In genomic region chr10:19044765-19045516, GRCm38 (mm10) we compare ENCODE assay signal across 22 mouse cellular contexts. TPM values are rescaled to one million over a fixed set of nuclear protein-coding genes. Genes with fewer than 3 reads are reported as not detected.
DNase-seq lines count a peak whose midpoint lies in the region; ATAC-seq and TF ChIP-seq lines count a peak whose summit lies in the region.
"Had no signal": no experiment of that assay in that cellular context is flagged by ENCODE, and none has a peak within 500 bp of the region (broad histone marks: within the 10 kb centered on the region; RNA-seq: fewer than 3 reads in every experiment).

No protein-coding gene starts in this region.

- TF ChIP-seq CTCF in intestine, postnatal 0 days (IDR thresholded peaks at IDR 0.05; ENCODE audit: low read depth) = no peak
- no peak for TF ChIP-seq CTCF in stomach, postnatal 0 days (IDR thresholded peaks at IDR 0.05; ENCODE audit: low read depth)

- H3K9me3 ChIP-seq in intestine, embryonic 15.5 days = no peaks in the 10 kb centered on the region
- no peaks in the 10 kb centered on the region for H3K9me3 ChIP-seq in intestine, postnatal 0 days (ENCODE audit: control insufficient read depth)
- H3K9me3 ChIP-seq in intestine, embryonic 16.5 days (ENCODE audit: control insufficient read depth, low read length) = no peaks in the 10 kb centered on the region
- no peaks in the 10 kb centered on the region for H3K9me3 ChIP-seq in stomach, postnatal 0 days (ENCODE audit: control insufficient read depth, low read length)
- no peaks in the 10 kb centered on the region for H3K9me3 ChIP-seq in midbrain, embryonic 10.5 days (replicated peaks)
- H3K9me3 ChIP-seq: embryonic facial prominence, embryonic 10.5 days; embryonic facial prominence, embryonic 12.5 days; forebrain, embryonic 10.5 days; forebrain, embryonic 12.5 days had no signal

- no peak overlapping the region for H3K9ac ChIP-seq in intestine, embryonic 15.5 days
- no peak overlapping the region for H3K9ac ChIP-seq in intestine, postnatal 0 days (ENCODE audit: low read depth, low read length)
- no peak overlapping the region for H3K9ac ChIP-seq in intestine, embryonic 16.5 days (ENCODE audit: low read depth, low read length)
- H3K9ac ChIP-seq in stomach, postnatal 0 days (ENCODE audit: low read length) = no peak overlapping the region
- H3K9ac ChIP-seq: embryonic facial prominence, embryonic 12.5 days; forebrain, embryonic 12.5 days had no signal

- H3K27me3 ChIP-seq in intestine, embryonic 15.5 days (replicated peaks) = no peaks in the 10 kb centered on the region
- H3K27me3 ChIP-seq in intestine, postnatal 0 days (replicated peaks; ENCODE audit: control insufficient read depth, insufficient read depth, low read length) = no peaks in the 10 kb centered on the region
- no peaks in the 10 kb centered on the region for H3K27me3 ChIP-seq in intestine, embryonic 16.5 days (replicated peaks; ENCODE audit: control insufficient read depth, insufficient read depth, low read length)
- no peaks in the 10 kb centered on the region for H3K27me3 ChIP-seq in stomach, postnatal 0 days (ENCODE audit: control insufficient read depth, insufficient read depth, low read length)
- H3K27me3 ChIP-seq in midbrain, embryonic 10.5 days (ENCODE audit: low read depth, poor library complexity, severe bottlenecking) = no peaks in the 10 kb centered on the region
- H3K27me3 ChIP-seq: embryonic facial prominence, embryonic 12.5 days; forebrain, embryonic 12.5 days; Patski had no signal

- no peaks in the 10 kb centered on the region for H3K36me3 ChIP-seq in intestine, embryonic 15.5 days
- H3K36me3 ChIP-seq in intestine, postnatal 0 days (ENCODE audit: control insufficient read depth, insufficient read depth) = no peaks in the 10 kb centered on the region
- H3K36me3 ChIP-seq in intestine, embryonic 16.5 days (ENCODE audit: control insufficient read depth, insufficient read depth, low read length) = no peaks in the 10 kb centered on the region
- H3K36me3 ChIP-seq in stomach, postnatal 0 days (ENCODE audit: control insufficient read depth, insufficient read depth, low read length) = no peaks in the 10 kb centered on the region
- H3K36me3 ChIP-seq in midbrain, embryonic 10.5 days = no peaks in the 10 kb centered on the region
- H3K36me3 ChIP-seq: embryonic facial prominence, embryonic 10.5 days; embryonic facial prominence, embryonic 12.5 days; forebrain, embryonic 10.5 days; forebrain, embryonic 12.5 days had no signal

- no peak for DNase-seq in stomach, postnatal 0 days (ENCODE audit: low spot score)
- DNase-seq in cerebellum, postnatal 10 days = no peak
- no peak for DNase-seq in midbrain, embryonic 10.5 days (ENCODE audit: low spot score)
- DNase-seq: adrenal gland, adult 8-10 months; adrenal gland, postnatal 14 days; adrenal gland, postnatal 36 days; B cell, adult 2 months; cerebellum, adult 11-12 months; cerebellum, adult 8-10 months; cerebellum, adult 9-11 months; cerebellum, postnatal 25 days had no signal

- no peak for TF ChIP-seq EP300 in stomach, postnatal 0 days (optimal IDR thresholded peaks at IDR 0.05)

- H3K4me3 ChIP-seq in intestine, embryonic 15.5 days (replicated peaks) = no peak overlapping the region
- no peak overlapping the region for H3K4me3 ChIP-seq in intestine, postnatal 0 days (ENCODE audit: low read depth, low read length)
- H3K4me3 ChIP-seq in intestine, embryonic 16.5 days (ENCODE audit: low read length) = no peak overlapping the region
- H3K4me3 ChIP-seq in stomach, postnatal 0 days (ENCODE audit: low read depth, low read length) = no peak overlapping the region
- no peak overlapping the region for H3K4me3 ChIP-seq in midbrain, embryonic 10.5 days
- H3K4me3 ChIP-seq: embryonic facial prominence, embryonic 10.5 days; embryonic facial prominence, embryonic 12.5 days; erythroblast, embryonic 14.5 days; forebrain, embryonic 10.5 days; forebrain, embryonic 12.5 days had no signal

- H3K4me1 ChIP-seq in intestine, embryonic 15.5 days (replicated peaks) = no peaks in the 10 kb centered on the region
- H3K4me1 ChIP-seq in intestine, postnatal 0 days (replicated peaks; ENCODE audit: control insufficient read depth, insufficient read depth, low read length) = no peaks in the 10 kb centered on the region
- no peaks in the 10 kb centered on the region for H3K4me1 ChIP-seq in intestine, embryonic 16.5 days (ENCODE audit: control insufficient read depth, insufficient read depth, low read length)
- H3K4me1 ChIP-seq in stomach, postnatal 0 days (replicated peaks; ENCODE audit: control insufficient read depth, insufficient read depth) = no peaks in the 10 kb centered on the region
- no peaks in the 10 kb centered on the region for H3K4me1 ChIP-seq in midbrain, embryonic 10.5 days
- H3K4me1 ChIP-seq: embryonic facial prominence, embryonic 10.5 days; embryonic facial prominence, embryonic 12.5 days; forebrain, embryonic 10.5 days; forebrain, embryonic 12.5 days had no signal

- H3K4me2 ChIP-seq in intestine, embryonic 15.5 days (replicated peaks) = no peak overlapping the region
- no peak overlapping the region; the same call in 1 of the 2 replicates for H3K4me2 ChIP-seq in intestine, postnatal 0 days (replicated peaks; ENCODE audit: low read depth)
- no peak overlapping the region for H3K4me2 ChIP-seq in intestine, embryonic 16.5 days (ENCODE audit: low read depth, low read length)
- no peak overlapping the region for H3K4me2 ChIP-seq in stomach, postnatal 0 days (replicated peaks; ENCODE audit: low read depth)
- H3K4me2 ChIP-seq: embryonic facial prominence, embryonic 12.5 days; forebrain, embryonic 12.5 days had no signal

- WGBS in intestine, embryonic 15.5 days = 64% methylated on average over 9 of the region's 9 CpGs
- 35% methylated on average over 9 of the region's 9 CpGs for WGBS in intestine, postnatal 0 days
- WGBS in intestine, embryonic 16.5 days = 59% methylated on average over 9 of the region's 9 CpGs
- WGBS in stomach, postnatal 0 days = 59% methylated on average over 9 of the region's 9 CpGs
- 88% methylated on average over 9 of the region's 9 CpGs for WGBS in midbrain, embryonic 10.5 days

- ATAC-seq in intestine, embryonic 15.5 days = peak; percentile 52
- no peak for ATAC-seq in intestine, postnatal 0 days
- peak; percentile 55; the same call in 1 of the 2 replicates for ATAC-seq in intestine, embryonic 16.5 days
- ATAC-seq in stomach, postnatal 0 days (ENCODE audit: low FRiP score, low TSS enrichment) = peak; percentile 70; the same call in 1 of the 2 replicates
- ATAC-seq: forebrain, embryonic 14.5 days; forebrain, embryonic 16.5 days had no signal

- H3K27ac ChIP-seq in intestine, embryonic 15.5 days = no peak overlapping the region
- H3K27ac ChIP-seq in intestine, postnatal 0 days (ENCODE audit: low read depth, low read length) = no peak overlapping the region
- no peak overlapping the region for H3K27ac ChIP-seq in intestine, embryonic 16.5 days (ENCODE audit: low read length)
- peak overlapping the region; percentile 14; the same call in 1 of the 2 replicates for H3K27ac ChIP-seq in stomach, postnatal 0 days (replicated peaks)
- no peak overlapping the region for H3K27ac ChIP-seq in midbrain, embryonic 10.5 days (replicated peaks)
- H3K27ac ChIP-seq: embryonic facial prominence, embryonic 10.5 days; embryonic facial prominence, embryonic 12.5 days; forebrain, embryonic 10.5 days; forebrain, embryonic 12.5 days had no signal

RNA-seq across cellular contexts. Expression of gene Tnfaip3, which starts 29.5 kb away (rescaled TPM):
- 3.4 and 3.9 TPM in 2 replicates for polyA plus RNA-seq in intestine, embryonic 15.5 days (2015; fragmentation: Nextera tagmentation; extraction: Ambion mirVana)
- 3.3 and 3.7 TPM in 2 replicates for polyA plus RNA-seq in intestine, postnatal 0 days (2015; fragmentation: Nextera tagmentation; extraction: Ambion mirVana)
- 4.3 and 4.6 TPM in 2 replicates for polyA plus RNA-seq in intestine, embryonic 16.5 days (2015; fragmentation: Nextera tagmentation; extraction: Ambion mirVana)
- polyA plus RNA-seq in stomach, postnatal 0 days (2015; fragmentation: Nextera tagmentation; extraction: Ambion mirVana) = 1.7 and 1.8 TPM in 2 replicates
- polyA plus RNA-seq in midbrain, embryonic 10.5 days (2016; fragmentation: Nextera tagmentation; extraction: Ambion mirVana) = 1.3 and 1.8 TPM in 2 replicates
